Mouse (Mus musculus) E14TG2a.4 (cell line): ENCODE measurements around the gene Ikzf2.

Experiments used
- CTCF ChIP-seq: conservative IDR thresholded peaks from 2 replicates; pipeline ENCODE4 v1.5.1; 2014; ENCODE audit warnings: low read length
- NANOG ChIP-seq: IDR thresholded peaks from 2 replicates; pipeline ENCODE4 v1.6.1; 2014; ENCODE audit warnings: borderline replicate concordance, low read length, mixed read lengths
- POU5F1 ChIP-seq: IDR thresholded peaks from 2 replicates; pipeline ENCODE4 v1.6.1; 2014; ENCODE audit warnings: low read length, borderline replicate concordance

- TF ChIP-seq CTCF (no peak), NANOG (no peak), POU5F1 (no peak)
These were observed 2.6 kb downstream of the Ikzf2 start for GRCm38 (mm10) chr1:69684280-69685040.
